Mouse (Mus musculus) midbrain, embryonic 11.5 days (tissue): ENCODE results near the gene Srp9. TPM values are rescaled to one million over a fixed set of nuclear protein-coding genes. Genes with fewer than 3 reads are reported as not detected.

ENCODE experiments used
- ATAC-seq: fragments of 200-750 bp; cut with Nextera tagmentation; 2 replicates; pipeline ENCODE4 v1.8.0; 2017; ENCODE audit warnings: moderate TSS enrichment, moderate library complexity; ENCODE audit not compliant: low FRiP score
- DNase-seq: peaks from one replicate; pipeline ENCODE4 v3.0.0; 2015; ENCODE audit warnings: low spot score; ENCODE audit errors: missing footprints
- H3K27ac ChIP-seq: fragments of 300-500 bp; sonication (generic); 2 replicates; pipeline ENCODE4 v1.5.1; 2014; ENCODE audit warnings: low read depth, low read length
- H3K27me3 ChIP-seq: fragments of 300-500 bp; sonication (generic); 2 replicates; pipeline ENCODE4 v1.6.1; 2014; ENCODE audit warnings: mild to moderate bottlenecking, low read length, moderate library complexity, mixed read lengths; ENCODE audit not compliant: control insufficient read depth, insufficient read depth
- H3K36me3 ChIP-seq: fragments of 300-500 bp; sonication (generic); 2 replicates; pipeline ENCODE4 v1.6.1; 2014; ENCODE audit warnings: mild to moderate bottlenecking, low read length, moderate library complexity, mixed read lengths; ENCODE audit not compliant: control insufficient read depth, insufficient read depth
- H3K4me1 ChIP-seq: fragments of 300-500 bp; sonication (generic); 2 replicates; pipeline ENCODE4 v1.6.1; 2014; ENCODE audit warnings: low read length; ENCODE audit not compliant: control insufficient read depth, insufficient read depth
- H3K4me2 ChIP-seq: fragments of 300-500 bp; sonication (generic); 2 replicates; pipeline ENCODE4 v1.6.1; 2014; ENCODE audit warnings: mild to moderate bottlenecking, moderate library complexity
- H3K4me3 ChIP-seq: fragments of 300-500 bp; sonication (generic); 2 replicates; pipeline ENCODE4 v1.5.1; 2014; ENCODE audit warnings: low read depth, low read length
- H3K9ac ChIP-seq: fragments of 300-500 bp; sonication (generic); 2 replicates; pipeline ENCODE4 v1.6.1; 2014; ENCODE audit warnings: low read length
- H3K9me3 ChIP-seq: fragments of 300-500 bp; sonication (generic); 2 replicates; pipeline ENCODE4 v1.6.1; 2016; ENCODE audit warnings: low read length; ENCODE audit not compliant: control insufficient read depth
- WGBS: fragments of 180-500 bp; shearing (Covaris S2); extraction: QIAGEN DNeasy Blood & Tissue Kit; methylation state at CpG from one replicate; pipeline ENCODE4 v1.1.7; 2014; 5-methylcytosine and 5-hydroxymethylcytosine counted together
- polyA plus RNA-seq: library from polyadenylated mRNA; unstranded; fragments of >200 nt; fragmentation: Nextera tagmentation; extraction: Ambion mirVana; gene quantifications from 2 replicates; pipeline ENCODE4 v1.2.1, GENCODE M21; 2014

Srp9 gene
- polyA plus RNA-seq: 158 and 189 TPM in 2 replicates

DNA sequence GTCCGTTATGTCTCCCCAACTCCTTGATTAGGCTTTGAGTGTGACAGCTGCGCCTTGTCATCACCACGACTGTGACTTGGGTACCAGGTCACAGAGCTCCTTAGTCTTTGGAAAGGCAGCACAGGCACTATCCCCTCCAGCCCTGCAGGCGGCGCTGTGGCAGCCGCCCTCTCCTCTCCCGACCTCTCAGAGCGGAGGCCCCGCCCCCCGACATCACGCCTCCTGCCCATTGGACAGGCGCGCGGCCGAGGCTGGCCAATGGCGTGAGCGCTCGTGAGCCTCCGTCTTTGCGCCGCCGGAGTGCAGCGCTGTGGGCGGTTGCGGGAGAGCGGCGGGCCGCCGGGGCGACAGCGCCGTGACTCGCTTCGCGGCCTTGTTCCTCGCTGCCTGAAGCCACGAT, at the start of gene Srp9:
TSS of gene Srp9 (plus strand) at position 232 of the 400 bp plus-strand sequence.
- H3K27ac ChIP-seq: no peak within 1 kb of the TSS
- ATAC-seq (peak; percentile 99), DNase-seq (peak; percentile 100)
- H3K4me2 ChIP-seq: peak within 1 kb of the TSS; percentile 62
- H3K4me1 ChIP-seq: peaks cover 10% of the 10 kb centered on the region
- H3K4me3 ChIP-seq: peak within 1 kb of the TSS; percentile 70
- no peaks in the 10 kb centered on the region for H3K9me3 ChIP-seq
- peak within 1 kb of the TSS; percentile 66 for H3K9ac ChIP-seq
- no peaks in the 10 kb centered on the region for H3K36me3 ChIP-seq
- WGBS: 1% methylated on average over 37 of the region's 37 CpGs
- H3K27me3 ChIP-seq: no peaks in the 10 kb centered on the region

DNA sequence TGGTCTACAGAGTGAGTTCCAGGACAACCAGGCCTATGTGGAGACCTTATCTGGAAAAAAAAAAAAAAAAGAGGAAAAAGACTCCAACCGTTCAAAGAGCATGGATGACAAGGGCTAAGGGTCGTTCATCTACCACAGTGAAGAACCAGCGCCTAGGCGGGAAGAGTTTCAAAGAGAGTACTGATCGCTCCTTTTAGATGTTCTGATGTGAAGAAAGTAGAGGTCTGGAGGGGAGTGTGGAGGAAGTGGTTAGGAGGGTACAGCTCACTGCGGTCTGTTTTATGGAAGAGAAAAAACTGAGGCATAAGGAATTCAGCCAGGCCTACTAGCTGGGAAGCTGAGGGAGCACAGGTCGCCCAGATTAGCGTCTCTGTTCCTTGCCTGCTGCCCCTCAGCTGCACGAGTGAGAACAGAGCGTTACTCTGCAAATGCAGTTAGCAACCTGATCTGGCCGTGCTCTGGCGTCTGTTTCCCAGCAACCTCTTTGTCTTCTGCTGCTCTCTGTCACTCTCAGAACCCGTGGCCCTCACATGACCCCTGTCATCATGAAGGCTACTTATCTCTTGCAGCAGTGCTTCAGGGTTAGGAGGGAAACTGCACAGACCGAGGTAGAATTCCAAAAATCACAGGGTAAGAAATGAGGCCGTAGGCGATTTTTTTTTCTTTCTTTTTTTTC, 42.7 kb upstream of the Srp9 start:
- 28% methylated on average over 16 of the region's 16 CpGs for WGBS
- Histone ChIP-seq H3K9ac (no peak overlapping the region), H3K4me1 (peaks cover 9% of the 10 kb centered on the region), H3K27ac (peak overlapping the region; percentile 40; the same call in 1 of the 2 replicates), H3K9me3 (no peaks in the 10 kb centered on the region), H3K4me2 (peak overlapping the region; percentile 9; the same call in 1 of the 2 replicates), H3K4me3 (no peak overlapping the region), H3K36me3 (no peaks in the 10 kb centered on the region), H3K27me3 (no peaks in the 10 kb centered on the region)
- ATAC-seq (peak; percentile 87), DNase-seq (peak; percentile 88)

DNA sequence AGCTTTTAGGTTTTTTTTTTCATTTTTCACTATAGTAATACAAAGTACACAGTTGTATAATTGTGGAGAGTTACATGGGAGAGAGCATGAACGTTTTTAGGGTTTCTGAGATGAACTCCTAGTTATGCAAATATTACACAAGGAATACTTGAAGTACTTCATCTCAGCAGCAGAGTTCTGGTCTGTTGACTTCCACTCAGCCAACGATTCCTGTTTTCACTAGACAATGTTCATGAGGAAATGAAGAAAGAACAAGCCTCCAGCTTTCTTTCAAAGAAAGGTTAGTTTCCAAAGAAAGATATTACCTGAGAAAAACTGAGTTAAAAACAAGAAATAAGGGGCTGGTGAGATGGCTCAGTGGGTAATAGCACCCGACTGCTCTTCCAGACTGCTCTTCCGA, 41.1 kb upstream of the Srp9 start:
- no peak overlapping the region for H3K4me2 ChIP-seq
- ATAC-seq: no peak
- no peak overlapping the region for H3K9ac ChIP-seq
- no peaks in the 10 kb centered on the region for H3K36me3 ChIP-seq
- no peak overlapping the region for H3K4me3 ChIP-seq
- no peaks in the 10 kb centered on the region for H3K27me3 ChIP-seq
- 85% methylated on average over 4 of the region's 4 CpGs for WGBS
- H3K4me1 ChIP-seq: peaks cover 9% of the 10 kb centered on the region
- DNase-seq: peak; percentile 45
- no peaks in the 10 kb centered on the region for H3K9me3 ChIP-seq
- H3K27ac ChIP-seq: no peak overlapping the region

DNA sequence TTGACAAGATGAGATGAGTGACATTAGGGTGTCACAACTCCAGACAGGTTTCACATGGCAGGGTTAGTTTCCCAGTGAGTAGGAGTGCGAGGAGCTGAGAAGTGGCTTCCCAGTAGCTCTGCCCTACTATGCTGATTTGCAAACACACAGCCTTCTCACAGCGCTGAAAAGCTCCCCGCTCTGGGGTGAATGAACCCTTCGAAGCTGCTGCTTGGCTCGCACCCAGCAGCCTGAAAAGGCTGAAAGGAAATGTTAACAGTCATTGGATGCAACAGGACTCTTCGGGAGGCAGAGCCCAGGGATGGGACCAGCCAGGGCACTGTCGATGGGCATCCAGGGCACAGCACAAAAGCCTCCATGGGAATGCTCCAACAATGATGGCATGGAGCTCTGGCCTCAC, 37.8 kb upstream of the Srp9 start:
- WGBS: 51% methylated on average over 7 of the region's 7 CpGs
- Histone ChIP-seq H3K27me3 (no peaks in the 10 kb centered on the region), H3K36me3 (no peaks in the 10 kb centered on the region), H3K27ac (no peak overlapping the region), H3K4me1 (peaks cover 21% of the 10 kb centered on the region), H3K9me3 (no peaks in the 10 kb centered on the region), H3K4me3 (no peak overlapping the region), H3K9ac (no peak overlapping the region), H3K4me2 (no peak overlapping the region)
- ATAC-seq (no peak), DNase-seq (no peak)

- no peaks in the 10 kb centered on the region for H3K9me3 ChIP-seq
- H3K27me3 ChIP-seq: no peaks in the 10 kb centered on the region
- 80% methylated on average over 3 of the region's 3 CpGs for WGBS
- no peak for ATAC-seq
- no peak for DNase-seq
- no peak overlapping the region for H3K27ac ChIP-seq
- H3K4me1 ChIP-seq: peaks cover 16% of the 10 kb centered on the region
- H3K36me3 ChIP-seq: no peaks in the 10 kb centered on the region
- H3K4me3 ChIP-seq: no peak overlapping the region
- H3K4me2 ChIP-seq: no peak overlapping the region
- no peak overlapping the region for H3K9ac ChIP-seq
Measured at GRCm38 (mm10) chr1:182087351-182087750, 37.2 kb upstream of the Srp9 start.

DNA sequence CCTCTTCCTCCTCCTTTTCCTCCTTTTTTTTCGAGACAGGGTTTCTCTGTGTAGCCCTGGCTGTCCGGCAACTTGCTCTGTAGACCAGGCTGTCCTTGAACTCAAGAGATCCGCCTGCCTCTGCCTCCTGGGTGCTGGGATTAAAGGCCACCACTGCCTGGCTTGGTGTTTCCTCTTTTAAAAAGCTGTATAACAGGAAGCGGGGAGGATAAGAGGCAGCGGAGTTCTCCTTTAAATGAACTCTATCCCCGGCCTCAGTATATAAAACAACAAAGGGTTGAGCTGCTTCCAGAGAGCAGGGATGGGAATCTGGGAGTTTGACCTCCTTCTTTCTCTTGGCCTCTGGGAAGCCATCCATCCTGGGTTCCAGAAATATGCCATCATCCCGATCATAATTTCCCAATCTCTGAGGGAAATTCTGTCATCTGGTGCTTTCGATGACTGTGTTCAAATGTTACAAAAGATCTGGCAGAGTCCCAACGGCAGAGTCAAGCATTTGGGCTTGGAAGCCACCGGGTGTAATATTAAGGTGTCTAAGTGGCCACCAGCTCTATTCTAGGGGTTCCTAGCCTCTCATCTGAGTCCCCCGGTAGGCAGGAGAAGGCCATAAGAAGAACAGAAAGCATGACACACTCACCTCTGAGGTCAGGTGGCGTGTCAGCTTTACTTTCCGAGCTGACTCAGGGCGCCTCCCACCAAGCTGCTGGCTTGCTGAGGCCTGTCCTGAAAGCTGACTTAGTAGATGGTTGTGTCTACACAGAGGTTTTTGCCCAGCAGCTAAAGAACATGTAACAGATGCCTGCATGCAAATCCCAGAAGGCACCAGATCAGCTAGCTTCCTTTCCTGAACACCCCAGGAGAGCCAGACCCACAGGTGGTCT, 36.5 kb upstream of the Srp9 start:
- WGBS: 90% methylated on average over 14 of the region's 14 CpGs
- Histone ChIP-seq H3K36me3 (no peaks in the 10 kb centered on the region), H3K4me2 (no peak overlapping the region), H3K27ac (no peak overlapping the region), H3K27me3 (no peaks in the 10 kb centered on the region), H3K4me3 (no peak overlapping the region), H3K9ac (no peak overlapping the region), H3K4me1 (peaks cover 14% of the 10 kb centered on the region), H3K9me3 (no peaks in the 10 kb centered on the region)
- peak; percentile 81 for DNase-seq
- no peak for ATAC-seq

DNA sequence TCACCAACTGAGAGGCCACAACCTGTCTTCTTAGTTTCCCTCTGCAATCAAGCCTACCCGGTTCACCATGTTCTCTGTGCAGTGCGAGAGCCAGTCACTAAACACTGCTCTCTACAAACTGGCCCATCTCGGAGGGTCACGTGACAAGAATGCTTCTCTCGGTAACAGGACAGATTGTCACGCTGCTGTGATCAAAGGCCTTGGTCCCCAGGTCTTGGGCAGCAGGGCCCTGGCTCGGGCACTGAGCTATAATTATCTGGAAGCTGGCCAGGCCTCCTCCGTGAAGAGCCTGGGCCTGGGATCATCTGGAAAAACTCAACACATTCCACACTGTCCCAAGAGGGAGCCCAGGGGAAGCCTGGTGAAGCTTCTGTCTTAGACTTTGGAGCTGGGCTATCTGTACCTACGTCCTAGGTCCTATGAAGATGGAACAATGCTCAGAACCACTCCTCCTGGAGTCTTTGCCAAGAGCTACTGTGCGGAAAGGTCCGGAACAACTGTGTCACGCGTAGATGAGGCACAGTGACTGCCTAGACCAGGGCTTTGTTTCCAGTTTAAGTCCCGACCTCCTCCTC, 35.6 kb upstream of the Srp9 start:
- H3K4me3 ChIP-seq: no peak overlapping the region
- no peaks in the 10 kb centered on the region for H3K36me3 ChIP-seq
- H3K27me3 ChIP-seq: no peaks in the 10 kb centered on the region
- 55% methylated on average over 14 of the region's 14 CpGs for WGBS
- peak; percentile 20; the same call in 1 of the 2 replicates for ATAC-seq
- peaks cover 14% of the 10 kb centered on the region for H3K4me1 ChIP-seq
- H3K9ac ChIP-seq: no peak overlapping the region
- H3K27ac ChIP-seq: no peak overlapping the region; the same call in 1 of the 2 replicates
- no peak overlapping the region for H3K4me2 ChIP-seq
- peak; percentile 83 for DNase-seq
- H3K9me3 ChIP-seq: no peaks in the 10 kb centered on the region

- DNase-seq (no peak), ATAC-seq (no peak)
- no peaks in the 10 kb centered on the region for H3K36me3 ChIP-seq
- 43% methylated on average over 15 of the region's 15 CpGs for WGBS
- peak overlapping the region; percentile 24; the same call in 1 of the 2 replicates for H3K9ac ChIP-seq
- no peaks in the 10 kb centered on the region for H3K27me3 ChIP-seq
- no peak overlapping the region for H3K4me2 ChIP-seq
- peak overlapping the region; percentile 44; the same call in 1 of the 2 replicates for H3K27ac ChIP-seq
- peaks cover 14% of the 10 kb centered on the region for H3K4me1 ChIP-seq
- no peak overlapping the region for H3K4me3 ChIP-seq
- no peaks in the 10 kb centered on the region for H3K9me3 ChIP-seq
Measured at GRCm38 (mm10) chr1:182089600-182090297, 34.8 kb upstream of the Srp9 start.
